Mouse (Mus musculus): ENCODE measurements around the gene Rnf13.
A peak's percentile ranks its signal among the peaks of the same experiment; 100 is the strongest.
"Not testable (repeated sequence)": the region's sequence is repeated elsewhere in the genome, so short reads cannot be mapped to it uniquely, and the experiment has no call there.

Gene Rnf13

DNA sequence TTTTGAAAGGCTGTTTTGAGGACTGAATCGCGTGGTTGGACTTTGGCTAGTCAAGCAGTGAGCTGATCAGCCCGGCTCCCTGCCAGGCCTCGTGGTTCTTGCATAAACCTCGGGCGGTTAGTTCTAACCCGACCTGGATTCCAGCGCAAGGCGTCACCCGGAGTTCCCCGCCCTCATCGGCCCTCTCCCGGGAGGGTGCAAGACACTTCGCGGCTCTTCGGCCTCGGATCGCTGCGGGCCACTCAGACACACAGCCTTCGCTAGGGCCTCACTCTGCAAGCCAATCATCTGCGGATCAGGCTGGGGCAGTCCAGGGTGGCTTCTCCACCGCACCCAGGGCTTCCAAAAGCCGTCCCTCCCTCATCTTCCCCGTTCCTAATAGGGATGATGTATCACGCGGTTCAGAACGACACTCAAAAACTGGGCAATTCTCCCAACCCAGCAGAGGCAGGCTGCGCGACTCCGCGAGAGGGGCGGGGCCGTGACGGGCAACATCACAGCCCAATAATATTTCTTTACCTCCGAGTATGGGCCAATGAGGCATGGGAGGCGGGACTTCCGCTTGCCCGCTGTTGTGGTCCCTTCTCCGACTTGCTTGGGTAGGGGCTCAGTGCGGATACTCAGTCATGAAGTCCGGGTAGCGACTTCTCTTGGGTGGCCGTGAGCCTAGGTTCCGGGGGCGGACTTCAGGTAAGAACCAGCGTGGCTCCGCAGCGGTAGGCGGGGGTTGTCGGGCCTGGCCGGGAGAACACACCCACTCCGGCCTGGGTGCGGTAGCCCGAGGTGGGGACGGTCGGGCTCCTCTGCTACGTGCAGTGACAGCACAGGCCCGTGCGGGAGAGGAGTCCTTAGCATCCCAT lies at the start of gene Rnf13:
Gene Rnf13, plus strand, starts transcription at position 552 of the 860 bp plus-strand sequence.
- DNase-seq (ENCODE audit: low spot score) = peak; percentile 93

DNA sequence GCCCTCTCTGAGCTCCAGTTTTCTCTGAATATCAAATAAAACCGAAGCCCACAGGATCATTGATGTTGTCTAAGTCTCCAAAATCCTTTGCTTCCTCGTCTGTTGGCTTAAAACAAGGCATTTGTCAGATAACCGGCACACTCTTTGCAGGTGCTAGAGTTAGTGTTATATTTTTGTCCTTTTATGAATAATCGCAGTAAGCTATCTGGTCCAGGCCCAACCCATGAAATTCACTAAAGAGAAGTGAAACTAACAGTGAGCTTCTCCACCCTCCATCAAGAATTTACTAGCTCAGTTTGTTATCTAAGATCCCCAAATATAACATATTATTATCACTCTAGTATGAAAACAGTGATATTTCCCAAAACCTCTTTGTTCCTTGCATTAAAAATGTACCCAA lies 44.1 kb upstream of the Rnf13 start:
- DNase-seq (ENCODE audit: low spot score) = no peak

DNA sequence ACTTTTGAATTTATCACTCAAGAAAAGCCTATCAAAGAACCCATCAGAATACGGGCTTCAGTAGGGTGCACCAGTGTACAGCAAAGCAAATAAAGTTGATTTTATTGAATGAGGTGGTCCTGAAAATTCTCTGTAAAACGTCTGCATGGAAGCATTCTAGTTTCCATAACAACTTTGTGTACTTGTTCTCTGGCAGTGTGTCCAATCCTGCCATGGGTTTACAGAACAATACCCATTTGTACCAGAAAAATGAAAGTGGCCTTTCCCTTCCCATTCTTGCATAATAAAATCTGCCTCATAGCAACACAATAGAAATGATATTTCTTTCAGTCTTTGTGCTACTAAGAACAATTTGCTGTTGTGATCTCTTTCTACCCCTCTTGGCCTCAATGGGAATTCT lies 43.1 kb upstream of the Rnf13 start, which contains the start of gene Ankub1:
Gene Ankub1, minus strand, starts transcription at position 81 of the 400 bp plus-strand sequence.
- no peak for DNase-seq (ENCODE audit: low spot score)

DNA sequence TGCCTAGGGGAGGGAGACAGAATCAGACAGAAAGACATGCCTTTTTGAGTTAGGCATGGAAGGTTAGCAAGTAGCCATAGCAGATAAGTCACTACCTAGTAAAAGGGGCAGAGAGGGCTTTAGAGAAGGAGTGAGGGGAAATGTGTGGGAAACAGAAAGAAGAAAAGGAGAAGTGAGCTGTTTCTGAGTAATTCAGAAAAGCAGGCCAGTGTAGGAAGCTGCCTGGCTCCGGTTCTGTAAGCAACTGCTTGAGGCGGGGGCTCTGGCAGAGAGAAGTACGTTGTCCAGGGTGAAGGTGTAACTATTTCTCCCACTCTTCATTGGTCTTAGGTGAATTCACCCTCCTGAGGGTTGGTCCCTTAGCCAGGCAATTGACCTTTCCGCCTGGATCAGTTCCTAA lies 39.6 kb upstream of the Rnf13 start:
- DNase-seq (ENCODE audit: low spot score) = no peak

DNA sequence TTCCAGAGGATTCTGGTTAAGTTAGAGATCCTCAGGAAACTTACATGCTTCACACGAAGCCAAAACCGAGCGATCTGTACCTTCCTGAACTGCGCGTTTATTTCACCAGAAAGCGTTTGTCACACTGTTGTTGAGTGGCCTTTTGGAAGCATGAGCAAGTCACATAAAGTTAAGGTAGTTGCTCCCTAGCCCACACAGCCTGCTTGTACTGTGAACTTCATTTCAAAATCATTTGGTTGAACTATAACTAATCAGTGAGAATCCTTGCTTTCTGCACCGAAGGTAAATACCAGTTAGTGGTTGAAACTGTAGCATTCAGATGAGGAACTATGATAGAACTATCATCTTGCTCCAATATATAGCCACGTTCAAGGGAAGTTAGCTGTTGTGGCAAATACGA lies 39.1 kb upstream of the Rnf13 start:
- DNase-seq (ENCODE audit: low spot score) = no peak

DNA sequence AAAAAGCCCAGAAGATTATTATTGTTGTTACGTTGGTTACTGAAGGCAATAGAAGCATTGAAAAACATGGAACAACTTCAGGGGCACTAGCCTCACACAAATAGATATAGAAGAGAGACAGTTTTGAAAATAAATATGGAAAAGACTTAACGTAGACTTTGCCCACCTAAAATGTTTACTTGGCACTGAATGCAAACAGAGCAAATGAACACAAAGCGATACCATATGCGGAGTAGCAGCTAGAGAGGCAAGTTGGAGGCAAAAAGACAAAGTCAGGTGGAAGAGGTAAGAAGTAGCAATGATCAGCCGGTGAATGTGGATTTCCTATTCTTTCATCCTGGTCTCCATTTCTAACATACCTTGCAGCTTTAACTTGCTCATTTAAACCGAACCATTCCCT lies 21.7 kb upstream of the Rnf13 start:
- no peak for DNase-seq (ENCODE audit: low spot score)

DNA sequence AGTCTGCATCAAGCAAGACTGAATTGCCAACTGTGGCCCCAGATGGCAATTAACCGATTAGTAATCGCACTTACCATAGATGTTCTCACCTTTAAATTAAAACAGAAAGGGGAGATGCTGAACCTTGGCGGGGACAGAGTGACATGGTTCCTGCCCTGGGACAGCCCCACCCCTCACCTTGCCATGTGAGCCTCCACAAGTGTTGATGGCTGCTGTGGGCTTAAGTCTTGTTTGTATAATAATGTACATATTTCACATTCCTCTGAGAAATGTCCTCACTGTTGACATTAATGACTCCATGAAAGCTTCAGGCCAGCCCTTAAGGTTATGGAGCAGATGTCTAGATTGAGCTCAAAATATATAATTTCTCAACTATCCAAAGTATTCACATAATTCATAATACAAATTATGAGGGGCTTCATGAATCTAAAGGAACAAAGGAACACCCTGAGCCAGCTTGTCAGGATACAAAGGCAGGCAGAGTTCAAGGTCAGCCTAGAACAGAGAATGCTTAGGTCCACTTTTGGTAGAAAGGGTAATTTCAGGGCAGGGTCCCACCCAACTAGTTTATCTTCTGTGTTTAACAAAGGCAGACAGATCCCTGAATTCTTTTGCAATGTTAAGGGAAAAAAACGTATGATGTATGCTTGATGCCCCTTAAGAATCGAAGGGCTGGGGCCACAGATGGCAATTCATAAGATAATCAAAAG lies 3.5 kb upstream of the Rnf13 start:
- DNase-seq (ENCODE audit: low spot score) = no peak

DNA sequence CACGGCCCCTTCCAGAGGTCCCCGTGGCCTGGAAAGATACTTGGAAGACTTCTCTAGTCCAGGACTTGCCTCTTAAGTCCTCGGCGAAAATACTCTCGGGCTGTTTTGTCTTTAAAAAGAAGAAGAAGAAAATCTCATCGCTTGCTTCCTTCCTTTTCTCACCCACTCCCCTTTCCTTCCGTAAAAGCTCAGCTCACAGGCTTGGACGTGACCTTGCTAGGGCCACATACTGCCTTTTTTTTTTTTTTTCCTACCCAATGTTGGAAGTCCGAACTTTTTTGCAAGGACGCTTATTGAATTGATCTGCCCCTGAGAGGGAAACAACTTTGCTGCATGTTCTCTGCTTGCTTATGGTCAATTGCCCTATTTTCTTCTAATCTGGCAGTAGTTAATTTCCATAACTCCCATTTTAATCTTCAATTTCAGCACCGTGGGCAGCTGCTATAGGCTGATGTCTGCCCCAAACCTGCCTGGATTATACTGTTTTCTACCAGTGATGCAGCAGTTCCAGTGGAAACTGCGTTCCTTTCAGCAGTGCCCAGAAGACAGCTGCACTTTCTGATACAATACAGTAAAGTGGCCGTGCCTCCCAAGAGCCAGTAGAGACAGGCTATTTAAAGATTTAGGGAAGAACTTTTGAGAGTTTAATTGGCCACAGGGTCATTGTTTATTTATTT lies 695 bp downstream of the Rnf13 start:
- DNase-seq (ENCODE audit: low spot score) = no peak

DNA sequence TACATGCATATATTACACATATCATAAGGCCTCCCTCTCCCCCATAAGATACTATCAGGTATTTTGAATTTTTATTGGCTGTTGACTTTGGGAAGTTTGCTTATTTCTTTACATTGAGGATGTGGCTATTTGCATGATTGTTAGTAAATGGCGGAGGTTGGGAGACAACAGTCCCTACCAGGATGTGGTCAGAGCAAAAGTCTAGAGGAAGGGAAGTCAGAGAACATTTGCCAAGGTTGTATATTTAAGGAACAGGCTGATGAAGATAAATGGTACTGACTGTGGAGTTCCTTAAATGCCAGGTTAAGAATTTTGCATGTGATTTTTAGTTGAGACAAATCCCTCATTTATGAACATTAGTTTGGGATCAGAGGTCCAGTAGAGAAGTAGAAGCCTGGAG lies 4.0 kb downstream of the Rnf13 start:
- DNase-seq (ENCODE audit: low spot score) = no peak

DNA sequence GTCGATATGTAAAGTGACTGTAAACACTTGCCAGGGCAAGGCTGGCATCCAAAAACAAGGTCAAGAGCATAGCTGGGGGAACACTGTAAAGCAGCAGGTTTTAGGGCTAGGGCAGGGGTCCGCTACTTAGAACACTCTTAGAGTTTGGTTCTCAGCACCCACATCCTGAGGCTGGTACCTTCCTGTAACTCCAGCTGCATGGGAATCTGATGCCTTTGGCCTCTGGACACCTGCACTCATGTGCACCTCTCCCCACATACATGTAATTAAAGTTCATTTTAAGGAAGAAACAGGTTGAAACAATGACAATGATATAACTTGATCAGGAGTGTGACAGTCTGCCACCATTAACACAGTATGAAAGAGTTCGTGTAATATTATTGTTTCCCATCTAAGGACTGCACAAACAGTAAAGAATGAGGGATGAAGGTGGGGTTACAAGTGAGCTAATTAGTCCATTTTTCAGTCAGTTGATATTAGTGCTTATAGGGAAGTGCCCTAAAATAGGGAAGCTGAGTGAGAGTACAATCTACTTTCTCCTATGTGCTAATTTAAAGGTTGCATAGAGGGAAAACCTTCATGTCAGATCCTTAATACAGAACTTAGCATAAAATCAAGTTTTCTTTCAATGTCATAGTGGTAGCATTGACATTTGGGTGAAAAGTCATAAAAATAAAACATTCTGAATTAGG lies 12.9 kb downstream of the Rnf13 start:
- DNase-seq (ENCODE audit: low spot score) = no peak

DNA sequence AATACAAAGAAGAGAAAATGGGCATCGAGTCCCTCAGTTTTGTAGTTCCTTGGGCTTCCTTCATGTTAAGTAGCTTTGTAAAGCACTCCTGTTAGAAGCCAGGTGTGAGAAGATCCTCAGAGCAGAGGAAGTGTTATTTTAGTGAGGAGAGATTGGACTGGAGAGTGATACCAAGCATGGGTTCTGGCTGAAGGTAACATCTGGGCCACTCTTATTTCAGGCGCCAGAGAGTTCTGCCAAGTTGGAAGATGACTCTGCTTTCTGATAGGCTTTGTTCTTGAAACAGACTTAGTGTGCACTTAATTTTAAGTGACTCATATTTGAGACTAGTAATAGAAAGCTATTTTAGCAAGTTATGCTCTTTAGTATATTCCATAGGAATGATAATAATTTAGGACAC lies 41.1 kb downstream of the Rnf13 start:
- no peak for DNase-seq (ENCODE audit: low spot score)

DNA sequence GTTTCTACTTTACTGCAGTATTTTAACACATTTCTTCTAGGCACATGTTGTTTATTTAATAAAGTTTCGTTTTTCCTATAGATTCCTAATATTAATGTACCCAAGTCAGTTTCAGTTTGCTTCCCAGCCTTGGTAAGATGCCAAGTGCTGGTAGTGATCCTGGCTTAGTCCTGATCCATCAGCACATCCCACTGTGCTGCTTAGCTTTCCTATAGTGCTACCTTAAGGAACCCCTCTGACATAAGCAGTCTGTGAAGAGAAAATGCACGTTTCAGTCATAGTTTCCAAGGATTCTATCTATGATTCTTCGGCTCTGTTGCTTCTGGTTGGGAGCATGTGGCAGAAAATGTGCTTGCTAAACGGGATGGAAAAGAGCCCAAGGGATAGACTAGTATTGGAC lies 52.6 kb downstream of the Rnf13 start:
- DNase-seq (ENCODE audit: low spot score) = no peak

DNA sequence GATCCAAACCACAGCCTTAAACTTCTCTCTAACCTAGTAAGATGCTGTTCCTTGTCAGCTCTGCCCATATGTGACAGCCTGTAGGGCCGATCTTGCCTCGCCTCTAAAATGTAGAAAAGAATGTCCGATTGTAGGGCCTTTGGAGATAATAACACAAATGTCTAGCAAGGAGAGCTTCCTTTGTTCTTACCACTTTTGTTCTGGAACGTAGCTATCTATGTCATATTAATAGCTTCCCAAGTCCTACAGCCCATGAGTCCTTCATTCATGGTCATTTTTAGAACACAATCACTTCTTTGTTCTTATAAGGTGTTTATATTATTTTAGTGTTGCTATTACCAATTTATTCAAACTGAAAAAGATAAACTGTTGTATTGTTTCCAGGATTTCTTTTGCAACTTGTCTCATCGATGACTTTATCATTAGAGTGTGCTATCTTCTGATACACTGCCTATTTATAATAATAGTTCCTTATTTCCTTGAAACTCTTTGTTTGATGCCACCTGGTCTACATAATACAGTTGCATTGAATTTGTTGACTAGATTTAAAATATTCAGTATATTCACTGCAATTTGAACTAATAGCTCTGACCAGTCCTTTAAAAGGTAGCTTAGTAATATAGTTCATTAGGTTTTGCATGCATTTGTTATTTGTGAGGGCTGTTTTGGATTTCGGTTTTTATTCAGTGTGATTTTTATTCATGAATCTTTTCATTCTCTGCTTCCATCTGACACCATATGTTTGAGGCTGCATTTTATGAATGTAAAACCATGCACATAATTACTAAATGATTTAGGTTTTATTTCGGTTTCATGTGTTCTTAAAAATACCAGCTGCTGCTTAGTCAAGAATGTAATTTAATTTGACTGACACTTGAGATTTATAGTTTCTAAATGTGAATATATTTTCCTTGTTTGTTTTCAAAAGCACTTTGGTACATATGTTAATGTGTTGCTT lies 53.4 kb downstream of the Rnf13 start:
- DNase-seq (ENCODE audit: low spot score) = no peak

DNA sequence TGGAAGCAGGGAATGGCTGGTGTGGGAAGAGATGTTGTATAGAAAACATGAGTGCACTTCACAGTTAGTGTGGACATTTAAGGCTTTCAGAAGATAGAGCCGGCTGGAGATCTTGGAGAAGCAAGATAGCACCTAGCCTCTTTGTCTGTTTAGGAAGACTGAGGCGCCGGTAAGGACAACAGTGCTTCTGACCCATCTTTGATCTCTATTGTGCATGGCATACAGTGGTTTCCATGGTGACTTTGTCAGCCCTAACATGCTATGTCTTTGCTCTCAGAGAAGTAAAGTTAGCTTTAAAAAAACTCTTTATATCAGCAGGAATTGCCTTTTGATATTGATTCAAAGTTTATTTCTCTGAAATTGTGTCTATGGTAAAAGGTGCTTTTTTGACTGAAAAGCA lies 55.2 kb downstream of the Rnf13 start:
- DNase-seq (ENCODE audit: low spot score) = no peak

DNA sequence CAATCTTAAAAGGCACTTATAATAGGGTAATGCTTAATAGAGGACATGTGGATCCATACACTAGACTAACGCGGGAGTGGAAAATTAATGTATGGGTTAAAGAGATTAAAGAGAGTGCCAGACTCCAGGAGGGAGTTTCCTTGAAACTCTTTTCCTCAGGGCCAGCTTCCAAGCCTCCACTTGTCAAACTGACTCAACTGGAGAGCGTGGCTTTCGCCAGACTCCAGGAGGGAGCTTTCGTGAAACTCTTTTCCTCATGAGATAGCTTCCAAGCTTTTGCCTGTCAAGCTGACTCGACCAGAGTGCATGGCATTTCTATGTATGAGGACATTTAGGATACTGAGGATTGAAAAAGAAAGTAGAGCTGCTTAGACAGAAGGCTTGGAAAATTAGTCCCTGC lies 59.2 kb downstream of the Rnf13 start:
- DNase-seq (ENCODE audit: low spot score) = not testable (repeated sequence)

DNA sequence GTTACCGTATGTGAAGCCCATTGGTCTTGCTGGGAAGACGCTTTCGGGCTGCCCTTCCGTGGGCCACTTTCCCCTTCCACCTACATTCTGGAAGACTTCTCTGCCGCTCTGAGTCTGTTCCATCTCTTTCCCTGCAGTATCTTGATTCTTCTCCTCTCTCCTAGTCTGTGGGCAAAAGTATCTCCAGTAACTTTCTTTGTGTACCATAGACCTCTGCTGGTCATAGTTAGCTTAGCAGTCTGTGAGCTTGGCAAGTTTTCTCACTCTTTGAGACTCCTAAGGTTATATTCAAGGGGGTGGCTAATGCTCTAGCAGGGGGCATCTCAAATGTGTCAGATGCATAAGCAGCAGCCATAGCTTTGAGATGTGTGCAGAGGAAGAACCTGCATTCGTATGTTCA lies 79.6 kb downstream of the Rnf13 start:
- DNase-seq (ENCODE audit: low spot score) = no peak

DNA sequence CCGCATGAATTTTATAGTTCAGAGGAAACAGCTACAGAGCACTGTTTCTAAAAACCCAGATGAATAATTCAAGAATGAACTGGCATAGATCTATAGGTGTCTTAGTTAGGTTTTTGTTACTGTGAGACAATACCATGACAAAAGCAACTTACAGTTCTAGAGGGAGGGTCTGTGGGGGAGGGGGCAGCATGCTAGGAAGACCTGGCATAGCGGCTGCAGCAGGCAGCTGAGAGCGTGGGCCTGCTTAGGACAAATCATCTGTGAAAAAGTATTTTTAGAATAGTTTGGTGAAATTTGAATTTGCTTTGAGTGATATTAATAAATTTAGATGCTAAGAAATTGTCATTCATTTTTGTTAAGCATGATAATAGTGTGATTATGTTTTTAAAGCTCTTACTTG lies 90.0 kb downstream of the Rnf13 start:
- no peak for DNase-seq (ENCODE audit: low spot score)

DNA sequence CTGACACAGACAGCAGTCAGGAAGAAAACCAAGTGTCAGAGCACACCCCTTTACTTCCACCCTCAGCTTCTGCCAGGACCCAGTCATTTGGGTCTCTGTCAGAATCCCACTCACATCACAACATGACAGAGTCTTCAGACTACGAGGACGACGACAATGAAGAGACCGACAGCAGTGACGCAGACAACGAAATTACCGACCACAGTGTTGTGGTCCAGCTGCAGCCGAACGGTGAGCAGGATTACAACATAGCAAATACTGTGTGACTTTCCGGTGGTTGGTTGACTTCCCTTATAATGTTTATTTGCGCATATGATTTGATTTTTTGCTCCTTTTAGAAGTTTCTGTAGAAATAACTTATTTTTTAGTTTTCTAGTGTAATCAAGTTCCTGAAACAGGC lies 97.7 kb downstream of the Rnf13 start:
- no peak for DNase-seq (ENCODE audit: low spot score)

DNA sequence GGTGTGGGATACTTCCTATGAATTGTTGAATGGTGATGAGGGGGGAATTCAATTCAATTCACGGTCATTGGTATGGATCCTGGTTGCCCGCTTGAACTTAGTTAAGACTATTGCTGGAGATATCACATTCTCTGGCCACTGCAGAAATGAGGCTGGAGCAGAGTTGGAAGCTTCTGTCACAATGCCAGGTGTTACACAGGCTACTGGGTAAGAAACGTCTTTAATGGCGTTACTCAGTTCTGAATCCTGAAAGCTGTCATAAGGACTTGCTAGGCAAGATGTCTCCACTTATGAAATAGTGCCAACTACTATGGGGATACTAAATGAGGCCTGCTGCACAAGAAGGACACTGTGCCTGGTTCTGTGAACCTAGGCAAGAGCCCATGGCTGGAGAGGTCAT lies 101.0 kb downstream of the Rnf13 start:
- DNase-seq (ENCODE audit: low spot score) = no peak

DNA sequence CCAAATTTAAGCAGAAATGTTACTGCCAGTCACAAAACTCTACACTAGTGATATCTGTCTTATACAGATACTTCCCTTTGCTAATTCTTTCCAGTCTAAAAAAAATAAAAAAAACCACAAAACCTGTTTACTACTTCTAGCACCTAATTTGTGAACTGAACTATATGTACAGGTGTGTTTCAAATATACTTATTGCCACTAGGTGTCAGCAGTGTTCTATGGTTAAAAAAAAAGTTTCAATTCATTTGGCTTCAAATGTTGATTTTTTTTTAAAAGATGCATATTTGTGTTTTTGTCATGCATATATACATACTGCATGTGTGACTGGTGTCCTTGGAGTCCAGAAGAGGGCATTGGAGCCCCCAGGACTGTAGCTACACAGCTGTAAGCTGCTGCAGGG lies 107.9 kb downstream of the Rnf13 start:
- no peak for DNase-seq (ENCODE audit: low spot score)
